Mouse (Mus musculus): ENCODE measurements around the gene Pxmp4. TPM values are rescaled to one million over a fixed set of nuclear protein-coding genes. Genes with fewer than 3 reads are reported as not detected.
A peak's percentile ranks its signal among the peaks of the same experiment; 100 is the strongest.

Gene Pxmp4
- 22.7 and 26.2 TPM in 2 replicates for polyA plus RNA-seq (2012; rRNA removed)

- DNase-seq (ENCODE audit: low read depth, low spot score), result peak; percentile 100
- under 1% methylated on average over 13 of the region's 13 CpGs for WGBS
Observed at GRCm38 (mm10) chr2:154603638-154604153, at the start of gene Pxmp4. Gene Pxmp4, minus strand, starts transcription at chr2:154603708.

- 22% methylated on average over 8 of the region's 8 CpGs for WGBS
- DNase-seq (ENCODE audit: low read depth, low spot score), result no peak
Observed at GRCm38 (mm10) chr2:154651363-154651762, 47.9 kb upstream of the Pxmp4 start, which contains the start of gene Chmp4b. Gene Chmp4b, plus strand, starts transcription at chr2:154651705.

DNA sequence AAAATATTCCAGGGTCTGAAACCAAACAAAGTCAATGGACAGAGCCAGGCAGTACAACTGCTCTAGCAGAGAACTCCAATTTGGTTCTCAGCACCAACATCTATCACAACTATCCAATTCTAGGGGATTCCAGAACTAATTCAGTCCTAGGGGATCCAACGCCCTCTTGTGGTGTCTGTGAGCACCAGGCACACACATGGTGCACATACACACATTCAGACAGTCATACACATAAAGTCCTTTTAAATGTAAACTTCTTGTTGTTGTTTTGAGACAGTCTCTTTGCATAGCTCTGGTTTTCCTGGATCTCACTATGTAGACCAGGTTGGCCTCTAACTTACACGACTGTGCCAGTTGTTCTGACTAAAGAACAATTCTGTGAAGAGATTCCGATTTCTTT, 46.9 kb upstream of the Pxmp4 start:
- 80% methylated on average over 3 of the region's 3 CpGs for WGBS
- DNase-seq (ENCODE audit: low read depth, low spot score), result no peak

DNA sequence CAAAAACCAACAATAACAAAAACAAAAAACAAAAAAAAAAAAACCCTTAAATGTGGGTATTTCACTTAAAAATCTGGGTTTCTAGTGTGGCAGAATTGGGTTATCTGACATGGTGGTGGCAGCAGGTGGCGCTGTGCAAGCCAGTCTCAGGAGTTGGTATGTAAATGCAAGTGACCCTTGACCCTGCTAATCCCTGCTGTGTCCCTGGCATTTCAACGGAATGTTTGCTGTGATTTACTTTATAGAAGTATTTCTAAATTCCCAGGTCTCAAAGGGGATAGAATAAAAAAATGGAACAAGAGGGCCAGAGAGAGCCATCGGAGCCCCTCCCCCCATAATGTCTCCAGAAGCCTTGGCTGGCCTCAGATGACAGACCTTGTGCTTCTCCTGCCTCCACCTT, 44.6 kb upstream of the Pxmp4 start:
- 16% methylated on average over 3 of the region's 3 CpGs for WGBS
- no peak for DNase-seq (ENCODE audit: low read depth, low spot score)

- no peak for DNase-seq (ENCODE audit: low read depth, low spot score)
- WGBS, result 74% methylated on average over 5 of the region's 5 CpGs
Observed at GRCm38 (mm10) chr2:154646634-154647033, 43.1 kb upstream of the Pxmp4 start.

- DNase-seq (ENCODE audit: low read depth, low spot score), result no peak
- 55% methylated on average over 6 of the region's 6 CpGs for WGBS
Observed at GRCm38 (mm10) chr2:154642712-154643385, 39.3 kb upstream of the Pxmp4 start.

DNA sequence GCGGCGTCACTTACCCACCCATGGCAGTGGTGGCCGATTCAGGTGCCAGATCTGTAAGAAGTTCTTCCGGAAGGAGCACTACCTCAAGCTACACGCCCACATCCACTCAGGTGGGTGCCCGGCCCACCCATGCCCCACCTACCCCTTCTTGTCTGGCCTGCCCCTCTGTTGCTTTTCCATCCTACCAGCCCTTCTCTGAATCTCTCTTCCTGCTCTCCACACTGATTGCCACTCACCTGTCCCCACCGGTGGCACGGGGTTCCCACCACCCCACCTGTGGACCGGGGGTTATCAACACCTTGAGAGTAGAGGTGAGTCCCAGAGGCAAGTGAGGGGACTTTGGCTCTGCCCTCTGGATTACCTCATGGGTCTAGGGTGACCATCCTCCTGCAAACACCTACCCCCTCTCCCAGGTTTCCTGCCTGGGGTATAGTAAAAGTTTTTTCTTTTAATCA, 38.5 kb upstream of the Pxmp4 start:
- no peak for DNase-seq (ENCODE audit: low read depth, low spot score)
- WGBS, result 39% methylated on average over 9 of the region's 9 CpGs

- DNase-seq (ENCODE audit: low read depth, low spot score), result no peak
- WGBS, result 46% methylated on average over 8 of the region's 8 CpGs
Observed at GRCm38 (mm10) chr2:154641176-154641575, 37.7 kb upstream of the Pxmp4 start.

- WGBS, result 44% methylated on average over 4 of the region's 4 CpGs
- no peak for DNase-seq (ENCODE audit: low read depth, low spot score)
Observed at GRCm38 (mm10) chr2:154639115-154639514, 35.6 kb upstream of the Pxmp4 start.

- 74% methylated on average over 3 of the region's 3 CpGs for WGBS
- DNase-seq (ENCODE audit: low read depth, low spot score), result no peak
Observed at GRCm38 (mm10) chr2:154638521-154638920, 35.0 kb upstream of the Pxmp4 start.

DNA sequence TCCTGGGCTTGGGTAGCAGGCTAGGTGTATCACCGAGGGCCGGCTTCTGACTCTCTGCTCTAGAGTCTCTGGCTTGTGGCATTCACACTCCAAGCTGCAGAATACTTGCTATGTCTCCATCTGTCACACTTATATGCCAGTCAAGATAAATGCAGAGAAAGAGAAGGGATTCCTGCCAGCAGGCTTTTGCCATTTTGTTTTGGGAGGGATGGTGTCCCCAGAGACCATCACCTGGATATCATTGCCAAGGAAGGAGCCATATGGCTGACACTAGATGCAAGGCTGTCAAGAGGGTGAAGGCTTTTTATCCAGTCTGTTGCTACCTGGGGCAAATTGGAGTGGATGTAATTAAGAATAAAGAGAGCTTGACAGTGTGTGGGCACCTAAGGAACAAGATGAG, 32.3 kb upstream of the Pxmp4 start:
- 94% methylated on average over 2 of the region's 2 CpGs for WGBS
- DNase-seq (ENCODE audit: low read depth, low spot score), result no peak

DNA sequence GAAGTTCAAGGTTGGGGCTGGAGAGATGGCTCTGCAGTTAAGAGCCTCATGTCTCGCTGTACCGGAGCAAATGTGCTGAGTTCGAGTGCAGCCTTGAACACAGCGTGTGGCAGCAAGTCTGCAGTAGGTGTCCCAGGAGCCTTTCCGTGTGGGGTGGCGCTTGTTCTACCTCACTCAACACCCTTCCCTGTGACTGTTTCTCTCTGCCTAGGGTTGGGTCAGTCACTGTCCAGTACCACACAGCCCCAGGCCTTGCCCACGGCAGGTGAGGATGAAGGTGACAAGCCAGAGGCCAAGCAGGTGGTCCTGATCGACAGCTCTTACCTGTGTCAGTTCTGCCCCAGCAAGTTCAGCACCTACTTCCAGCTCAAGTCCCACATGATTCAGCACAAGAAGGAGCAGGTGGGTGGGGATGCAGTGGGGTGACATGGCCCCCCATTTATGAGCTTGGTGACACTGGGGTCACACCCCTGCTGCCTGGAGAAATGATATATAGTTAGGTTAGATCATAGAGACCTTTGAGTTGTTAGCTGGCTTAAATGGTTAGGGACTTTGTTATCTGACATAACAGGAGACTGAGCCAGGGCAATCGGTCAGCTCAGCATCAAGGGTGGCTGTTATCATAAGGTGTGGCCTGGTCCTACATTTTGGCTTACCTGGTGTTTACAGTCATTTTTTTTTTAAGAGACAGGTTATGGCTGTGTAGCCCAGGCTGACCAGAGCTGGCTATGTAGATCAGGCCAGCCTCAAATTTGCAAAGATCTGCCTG, 30.6 kb upstream of the Pxmp4 start:
- DNase-seq (ENCODE audit: low read depth, low spot score), result no peak
- 87% methylated on average over 9 of the region's 9 CpGs for WGBS

DNA sequence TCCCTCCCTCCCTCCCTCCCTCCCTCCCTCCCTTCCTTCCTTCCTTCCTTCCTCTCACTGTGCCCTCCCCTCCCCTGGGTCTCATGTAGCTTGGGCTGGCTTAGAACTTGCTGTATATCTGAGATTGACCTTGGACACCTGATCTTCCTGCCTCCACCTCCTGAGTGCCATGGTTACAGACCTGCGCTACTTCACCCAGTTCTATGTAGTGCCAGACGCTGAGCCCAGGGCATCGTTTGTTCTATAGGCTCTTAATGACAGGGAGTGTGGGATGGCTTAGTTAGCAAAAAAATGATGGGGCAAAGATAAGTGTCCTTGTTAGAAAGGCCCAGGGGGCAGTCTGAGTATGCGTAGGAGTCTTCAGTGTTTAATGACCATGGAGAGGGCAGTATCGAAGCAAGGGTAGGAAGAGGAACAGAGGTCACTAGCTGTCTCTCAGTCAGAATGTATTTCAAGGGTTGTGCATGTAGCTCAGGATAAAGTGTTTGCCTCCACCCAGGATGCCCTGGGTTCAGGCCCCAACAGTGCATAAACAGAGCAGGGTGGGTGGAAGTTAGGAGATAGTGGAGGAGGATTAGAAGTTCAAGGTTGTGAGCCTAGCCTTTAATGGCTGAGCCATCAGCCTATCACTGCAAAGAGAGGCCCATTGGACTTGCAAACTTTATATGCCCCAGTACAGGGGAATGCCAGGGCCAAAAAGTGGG, 29.7 kb upstream of the Pxmp4 start:
- no peak for DNase-seq (ENCODE audit: low read depth, low spot score)
- WGBS, result 85% methylated on average over 5 of the region's 5 CpGs

DNA sequence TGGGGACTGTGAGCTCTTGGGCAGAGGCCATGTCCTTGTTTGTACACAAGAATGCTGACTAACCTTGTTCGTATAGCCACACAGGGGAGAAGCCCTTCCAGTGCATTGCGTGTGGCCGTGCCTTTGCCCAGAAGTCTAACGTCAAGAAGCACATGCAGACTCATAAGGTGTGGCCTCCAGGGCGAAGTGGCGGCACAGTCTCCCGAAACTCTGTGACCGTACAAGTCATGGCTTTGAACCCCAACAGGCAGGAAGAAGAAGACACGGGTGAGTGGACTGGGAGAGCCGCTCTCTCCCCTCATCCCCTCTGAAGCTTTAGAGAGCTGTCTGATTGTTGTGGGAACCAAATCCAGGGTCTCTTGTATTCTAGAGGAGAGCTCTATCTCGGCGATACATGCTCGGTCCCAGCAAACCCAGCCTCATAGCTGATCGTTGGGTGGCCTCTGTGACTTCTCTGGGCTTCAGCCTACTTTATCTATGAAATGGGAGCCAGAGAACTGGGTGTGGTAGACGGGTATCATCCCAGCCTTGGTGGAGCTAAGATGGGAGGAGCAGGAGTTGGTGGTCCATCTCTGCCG, 28.8 kb upstream of the Pxmp4 start:
- 94% methylated on average over 16 of the region's 16 CpGs for WGBS
- DNase-seq (ENCODE audit: low read depth, low spot score), result no peak

DNA sequence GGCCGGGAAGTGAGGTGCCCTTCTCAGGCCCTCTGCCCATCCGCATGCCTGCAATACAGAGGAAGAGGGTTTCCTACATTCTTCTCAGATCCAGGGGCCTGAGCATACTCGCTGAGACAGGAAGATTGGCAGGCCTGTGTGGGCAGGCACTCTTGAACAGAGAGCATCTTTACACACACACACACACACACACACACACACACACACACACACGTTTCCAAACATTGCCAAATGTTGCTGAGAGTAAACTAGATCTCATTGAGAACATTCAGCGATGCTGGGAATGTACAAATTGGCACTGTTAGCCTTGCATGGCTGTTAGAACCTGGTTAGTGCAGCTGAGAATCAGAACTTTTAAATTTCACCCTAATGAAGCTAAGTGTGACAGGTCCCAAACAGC, 27.0 kb upstream of the Pxmp4 start:
- DNase-seq (ENCODE audit: low read depth, low spot score), result no peak
- 80% methylated on average over 5 of the region's 5 CpGs for WGBS

GRCm38 (mm10) chr2:154624137-154624536, 20.6 kb upstream of the Pxmp4 start:
- no peak for DNase-seq (ENCODE audit: low read depth, low spot score)

GRCm38 (mm10) chr2:154621684-154622083, 18.2 kb upstream of the Pxmp4 start:
- no peak for DNase-seq (ENCODE audit: low read depth, low spot score)
- 73% methylated on average over 5 of the region's 5 CpGs for WGBS

DNA sequence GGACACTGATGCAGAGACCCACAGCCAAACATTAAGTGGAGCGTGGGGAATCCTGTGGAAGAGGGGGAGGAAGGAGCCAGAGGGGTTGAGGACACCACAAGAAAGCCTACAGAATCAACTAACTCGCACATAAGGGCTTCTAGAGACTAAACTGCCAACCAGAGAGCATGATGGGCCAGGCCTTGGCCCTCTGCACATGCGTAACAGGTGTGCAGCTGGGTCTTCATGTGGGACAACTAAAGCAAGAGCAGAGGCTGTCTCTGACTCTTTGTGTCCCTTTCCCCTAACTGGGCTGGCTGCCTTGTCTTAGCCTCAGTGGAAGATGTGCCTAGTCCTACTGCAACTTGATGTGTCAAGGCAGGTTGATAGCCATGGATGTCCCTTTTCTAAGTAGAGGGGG, 13.6 kb upstream of the Pxmp4 start:
- WGBS, result 92% methylated on average over 3 of the region's 3 CpGs
- DNase-seq (ENCODE audit: low read depth, low spot score), result no peak

DNA sequence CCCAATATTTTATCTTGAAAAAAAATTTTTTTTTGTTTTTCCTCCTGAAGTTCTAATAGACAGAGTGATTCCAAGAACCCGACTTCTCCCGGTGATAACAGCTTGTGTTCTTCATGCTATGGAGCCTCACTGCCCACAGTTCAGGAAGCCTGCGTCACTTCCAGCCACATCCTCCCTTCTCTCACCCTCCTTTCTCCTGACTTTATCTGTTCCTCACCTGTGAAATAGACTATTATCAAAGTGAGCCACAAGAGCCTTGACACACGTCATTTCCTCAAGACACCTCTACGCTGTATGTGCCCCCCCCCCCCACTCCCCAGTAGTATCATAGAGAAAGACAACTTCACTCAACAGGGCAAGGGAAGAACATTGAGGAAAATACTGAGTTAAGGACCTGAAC, 12.2 kb upstream of the Pxmp4 start:
- DNase-seq (ENCODE audit: low read depth, low spot score), result no peak
- WGBS, result 85% methylated on average over 5 of the region's 5 CpGs

Data from large intestine, adult 2 months (tissue).